Mouse (Mus musculus) adrenal gland, postnatal 36 days (tissue): ENCODE measurements at regions not wholly inside any gene's neighbourhood (a gene's known extent, or its start where the extent isn't known, plus 50 kb on each side); places are given as distances from the start of the nearest gene placed in this dataset.
A peak's percentile ranks its signal among the peaks of the same experiment; 100 is the strongest.

Source experiments
- DNase-seq, 2 experiments: peaks; one replicate each; pipeline ENCODE4 v3.0.0; 2021; ENCODE audit warnings: mixed read lengths in 1 of 2

DNA sequence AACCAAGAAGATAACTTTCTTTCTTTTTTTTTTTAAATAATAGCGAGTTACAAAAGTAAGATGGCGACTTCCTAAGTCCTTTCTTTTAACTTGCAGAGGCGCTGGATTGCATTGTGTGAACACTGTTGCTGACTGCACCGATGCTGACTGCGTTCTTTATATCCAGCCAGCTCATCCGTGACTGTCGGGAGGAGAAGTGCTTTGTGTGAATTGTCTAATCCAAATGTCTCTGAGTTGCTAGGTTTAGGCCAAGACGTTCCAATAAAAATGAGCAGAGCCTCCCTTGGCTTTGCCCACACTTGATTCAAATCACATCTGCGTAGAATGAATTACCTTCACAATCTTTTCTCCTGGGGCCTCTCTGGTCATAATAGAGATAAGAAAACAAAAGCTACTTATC is 156.0 kb upstream of the Slc24a2 start:
- no peak for DNase-seq

DNA sequence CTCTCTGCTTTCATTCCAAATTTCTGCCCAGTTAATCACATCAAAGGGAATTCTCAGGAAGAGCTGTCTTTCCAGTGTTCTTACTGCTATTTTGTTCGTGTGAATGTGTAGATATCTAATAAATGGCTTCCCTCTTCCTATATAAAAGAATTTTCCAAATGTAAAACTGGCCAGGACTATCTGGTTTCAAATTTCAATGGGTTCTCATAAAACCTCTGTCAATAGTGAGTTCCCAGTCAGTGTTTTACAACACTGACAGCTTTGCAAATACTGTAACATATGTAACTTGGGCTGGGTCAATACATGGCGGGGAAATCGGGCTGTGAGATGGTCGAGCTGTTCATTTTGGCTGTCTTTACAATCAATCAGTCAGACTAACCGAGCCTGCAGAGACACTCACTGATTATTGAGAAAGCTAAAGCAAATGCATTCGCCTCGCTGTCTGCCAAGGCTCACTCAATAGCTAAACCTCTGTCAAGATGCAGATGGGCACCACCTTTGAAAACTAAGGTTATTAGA is 155.0 kb upstream of the Slc24a2 start:
- DNase-seq: no peak

DNA sequence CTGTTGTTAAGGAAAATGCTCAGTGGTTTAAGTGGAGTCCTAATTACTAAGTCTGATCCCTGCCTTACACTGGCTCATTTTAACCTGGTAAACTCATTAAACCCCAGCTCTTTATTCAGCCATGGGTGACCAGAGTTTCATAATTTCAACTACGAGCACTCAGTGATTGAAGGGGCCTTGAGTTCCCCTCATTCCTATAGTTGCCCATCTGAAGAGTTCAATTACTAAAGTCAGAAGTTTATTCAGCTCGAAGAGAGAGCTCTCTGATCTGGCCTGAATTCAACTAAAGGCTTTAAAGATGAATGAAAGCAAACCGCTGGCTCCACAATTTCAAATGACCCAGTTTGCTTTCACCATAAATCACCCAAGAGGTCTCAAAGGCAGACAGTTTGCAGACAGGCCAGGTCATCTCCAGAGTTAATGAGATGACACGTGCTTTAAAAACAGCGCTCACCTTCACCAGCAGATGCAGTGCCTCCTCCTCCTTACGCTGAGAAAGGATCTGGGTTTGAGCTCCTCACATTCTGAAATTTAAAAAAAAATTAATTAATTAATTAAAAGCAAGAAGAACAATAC is 154.3 kb upstream of the Slc24a2 start:
- DNase-seq: peak in 1 of 2 experiments; percentile 6

DNA sequence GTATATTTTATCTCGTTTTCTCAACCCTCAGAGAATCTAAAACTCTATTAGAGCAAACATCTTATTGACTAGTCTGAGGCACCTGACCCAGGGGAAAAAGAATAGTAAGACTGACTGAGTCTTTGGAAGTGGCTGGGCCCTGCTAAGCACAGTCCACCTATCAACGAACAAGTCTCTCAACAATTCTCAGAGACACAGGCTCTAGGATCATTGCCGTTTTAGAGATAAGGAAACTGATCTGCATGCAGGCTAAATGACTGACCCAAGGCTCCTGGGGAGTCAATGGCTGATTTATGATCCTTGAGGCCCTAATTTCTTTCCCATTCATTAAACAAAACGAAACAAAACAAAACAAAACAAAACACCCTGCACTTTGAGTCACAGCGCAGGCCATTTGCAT is 150.4 kb upstream of the Slc24a2 start:
- no peak for DNase-seq

DNA sequence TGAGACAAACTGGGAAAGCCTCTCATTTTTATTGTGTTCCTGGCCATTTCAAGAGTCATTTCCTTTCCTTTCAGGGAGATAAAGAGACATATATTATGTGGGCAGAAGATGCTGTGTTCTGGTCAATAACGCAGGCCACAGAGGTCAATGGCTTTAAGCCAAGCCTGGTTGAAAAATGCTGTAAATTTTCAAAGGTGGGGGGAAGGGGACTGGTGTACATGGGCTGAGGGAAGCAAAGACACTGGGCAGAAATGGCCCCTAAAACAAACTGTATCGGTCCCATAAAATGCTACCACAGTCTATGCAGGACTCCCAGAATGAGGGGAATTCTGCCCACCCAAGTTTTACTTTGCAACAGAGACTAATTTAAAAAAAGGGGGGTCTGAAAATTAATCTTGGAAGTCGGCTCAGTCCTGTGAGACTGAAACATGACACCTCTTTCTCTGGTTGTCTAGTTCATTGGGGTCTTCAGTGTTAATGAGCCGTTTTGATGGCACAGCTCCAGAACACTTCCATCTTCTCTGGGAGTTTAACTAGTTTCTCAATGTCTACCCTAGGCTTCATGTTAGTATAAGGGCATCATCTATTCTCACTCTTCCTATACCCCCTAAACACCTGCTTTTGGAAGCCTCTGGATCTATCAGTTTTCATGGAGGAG is 149.4 kb upstream of the Slc24a2 start:
- no peak for DNase-seq

DNA sequence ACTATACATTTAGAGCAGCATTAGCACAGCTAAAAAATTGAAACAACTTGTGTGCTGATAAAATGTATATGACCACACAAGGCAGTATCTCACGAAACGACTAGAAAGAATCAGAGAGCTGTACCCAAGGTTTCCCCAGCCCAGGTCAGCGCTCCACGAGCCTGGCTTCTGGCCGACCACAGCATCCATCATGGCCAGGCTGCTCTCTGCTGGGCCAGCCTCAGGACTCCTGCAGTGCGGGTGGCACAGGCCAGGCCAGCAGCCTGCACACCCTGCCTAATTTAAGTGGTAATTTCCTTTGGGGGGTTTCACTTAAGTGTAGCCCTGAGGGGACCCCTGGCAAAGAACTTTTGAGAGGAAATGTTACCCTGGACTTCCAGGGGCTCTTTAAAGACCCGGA is 141.7 kb upstream of the Slc24a2 start:
- DNase-seq: no peak

DNA sequence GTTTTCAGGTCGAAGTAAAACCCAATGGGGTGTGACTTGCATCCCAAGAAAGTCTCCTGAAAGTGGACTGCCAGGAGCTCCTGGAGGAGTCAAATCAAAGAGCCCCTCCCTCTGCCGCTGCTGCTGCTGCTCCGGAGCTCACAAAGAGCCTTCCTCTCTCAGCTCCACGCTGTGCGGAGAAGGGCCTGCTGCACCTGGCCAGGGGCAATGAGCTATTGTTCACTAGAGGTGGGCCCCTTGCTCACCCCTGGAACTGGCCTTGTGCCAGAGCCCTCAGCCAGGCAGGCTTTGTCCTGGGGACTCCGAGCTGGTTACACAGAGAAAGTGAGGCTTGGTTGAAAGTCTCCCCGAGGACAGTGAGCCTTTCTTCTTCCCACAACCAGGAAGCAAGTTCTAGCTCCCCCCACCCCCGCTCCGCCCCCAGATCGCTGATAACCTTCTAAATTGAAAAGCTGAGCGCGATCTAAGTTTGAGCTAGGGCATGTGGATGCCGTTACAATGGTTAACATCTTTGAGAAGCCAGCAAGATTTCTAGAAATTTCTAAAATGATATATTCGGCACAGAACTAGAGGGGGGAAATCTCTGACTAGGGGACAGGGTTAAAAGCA is 139.5 kb upstream of the Slc24a2 start:
- DNase-seq: peak in 1 of 2 experiments; percentile 3

DNA sequence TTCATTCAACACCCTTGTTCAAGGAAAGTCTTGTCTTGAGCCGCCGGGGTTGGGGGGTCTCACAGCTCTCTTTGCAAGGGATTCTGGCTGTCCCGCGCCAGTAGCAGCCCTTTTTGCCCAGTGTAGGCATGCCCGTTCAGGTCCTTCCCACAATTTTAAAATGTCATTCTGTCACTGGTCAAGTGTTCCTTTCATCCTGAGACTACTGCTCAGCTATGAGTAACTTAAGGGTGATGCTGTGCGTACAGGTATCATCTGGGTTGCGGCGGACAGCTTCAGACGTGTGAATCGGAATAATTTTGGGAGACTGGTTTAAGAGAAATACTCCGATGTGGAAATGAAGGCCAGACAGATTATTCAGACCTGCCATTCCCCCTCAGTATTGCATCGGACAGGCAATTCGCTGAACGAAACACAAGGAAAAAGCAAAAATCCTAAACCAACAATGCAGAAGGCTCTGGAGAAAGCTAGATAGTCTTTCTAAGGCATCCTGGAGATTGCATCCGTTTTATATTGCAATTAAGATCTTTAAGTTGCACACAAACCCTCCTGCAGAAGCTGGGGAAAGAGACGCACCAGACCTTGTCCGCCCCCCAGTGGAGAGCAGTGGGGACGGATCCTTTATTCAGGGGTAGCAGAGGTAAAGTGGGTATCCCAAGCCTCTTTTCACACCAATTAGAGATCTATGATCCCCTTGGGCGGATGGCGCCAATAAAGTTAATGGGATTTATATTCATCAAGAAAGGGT is 138.3 kb upstream of the Slc24a2 start:
- peak; percentile 59 to 70 for DNase-seq

DNA sequence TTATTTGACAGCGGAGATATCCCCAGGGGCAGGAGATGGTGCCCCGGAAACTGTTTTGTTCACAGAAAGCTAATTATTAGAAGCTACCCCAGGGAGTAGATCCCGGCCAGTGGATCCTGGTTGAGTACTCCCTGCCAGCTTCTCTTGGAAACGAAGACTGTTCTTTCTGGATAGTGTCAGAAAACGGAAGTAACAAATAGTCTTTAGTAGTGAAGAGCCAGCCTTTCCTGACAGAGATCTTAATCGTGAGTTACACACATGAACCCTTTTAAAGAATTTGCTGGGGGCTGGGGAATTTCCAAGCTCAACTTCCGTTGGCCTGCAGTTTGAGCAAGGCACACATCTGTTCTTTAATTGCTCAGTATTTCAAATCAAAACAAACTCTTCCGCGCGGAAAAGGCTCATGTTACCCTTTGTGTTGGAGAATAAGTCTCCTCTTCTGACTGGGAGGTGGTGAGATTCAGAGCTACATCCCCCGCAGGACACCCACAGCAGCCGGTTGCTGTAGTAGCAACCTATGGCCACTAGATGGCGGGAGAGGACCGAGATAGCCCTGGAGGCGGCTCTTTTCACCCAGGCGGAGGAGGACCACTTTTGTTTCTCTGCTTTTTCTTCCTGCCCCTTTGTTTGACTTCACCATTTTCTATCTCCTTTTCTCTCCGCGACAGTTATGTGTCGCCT is 137.6 kb upstream of the Slc24a2 start:
- peak; percentile 82 to 83 for DNase-seq

DNA sequence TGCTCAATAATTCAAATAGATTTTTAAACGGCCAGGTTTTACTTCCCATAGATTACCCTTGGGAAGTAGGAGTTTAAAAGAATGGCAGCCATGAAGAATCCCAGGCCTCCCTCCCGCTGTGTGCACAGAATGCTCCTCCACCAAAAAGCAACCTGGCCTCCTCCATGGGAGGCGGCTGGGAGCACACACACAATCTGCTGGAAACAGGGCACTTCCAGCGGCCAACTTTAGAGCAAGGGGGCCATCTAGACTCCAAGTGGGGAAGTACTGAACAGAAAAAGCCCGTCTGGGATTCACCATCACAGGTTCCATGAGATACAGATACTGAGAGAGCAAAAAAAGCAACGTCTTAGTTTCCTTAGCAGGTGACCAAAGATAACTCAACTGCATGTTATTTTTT is 131.9 kb upstream of the Slc24a2 start:
- DNase-seq: peak in 1 of 2 experiments; percentile 13

DNA sequence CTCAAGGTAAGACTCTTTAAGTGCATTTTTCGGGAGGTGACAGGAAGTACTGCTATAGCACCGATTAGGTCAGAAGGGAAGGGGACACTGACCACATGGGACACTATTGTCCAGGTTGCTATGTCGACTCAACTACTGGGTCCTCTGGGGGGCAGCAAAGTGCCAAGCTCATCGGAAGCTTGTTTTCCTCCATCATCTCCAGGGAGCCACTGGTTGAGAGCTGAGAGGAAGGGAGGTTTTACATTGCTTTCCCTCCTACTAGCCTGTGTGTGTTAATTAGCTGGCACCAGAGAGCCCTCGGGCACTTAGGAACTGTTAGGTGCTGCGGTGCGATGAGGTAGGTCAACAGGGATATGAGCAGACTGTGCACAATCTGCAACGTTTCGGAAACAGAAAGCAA is 129.2 kb upstream of the Slc24a2 start:
- peak; percentile 50 to 73 for DNase-seq

DNA sequence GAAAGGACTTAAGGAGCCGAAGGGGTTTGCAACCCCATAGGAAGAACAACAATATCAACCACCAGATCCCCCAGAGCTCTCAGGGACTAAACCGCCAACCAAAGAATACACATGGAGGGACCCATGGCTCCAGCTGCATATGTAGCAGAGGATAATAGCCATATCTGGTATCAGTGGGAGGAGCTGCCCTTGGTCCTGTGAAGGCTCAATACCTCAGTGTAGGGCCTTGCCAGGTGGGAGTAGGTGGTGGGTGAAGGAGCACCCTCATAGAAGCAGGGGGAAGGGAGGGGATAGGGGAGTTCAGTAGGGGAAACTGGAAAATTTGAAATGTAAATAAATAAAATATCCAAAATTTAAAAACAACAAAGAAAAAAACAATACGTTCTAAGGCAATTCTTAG is 128.7 kb upstream of the Slc24a2 start:
- DNase-seq: no peak

DNA sequence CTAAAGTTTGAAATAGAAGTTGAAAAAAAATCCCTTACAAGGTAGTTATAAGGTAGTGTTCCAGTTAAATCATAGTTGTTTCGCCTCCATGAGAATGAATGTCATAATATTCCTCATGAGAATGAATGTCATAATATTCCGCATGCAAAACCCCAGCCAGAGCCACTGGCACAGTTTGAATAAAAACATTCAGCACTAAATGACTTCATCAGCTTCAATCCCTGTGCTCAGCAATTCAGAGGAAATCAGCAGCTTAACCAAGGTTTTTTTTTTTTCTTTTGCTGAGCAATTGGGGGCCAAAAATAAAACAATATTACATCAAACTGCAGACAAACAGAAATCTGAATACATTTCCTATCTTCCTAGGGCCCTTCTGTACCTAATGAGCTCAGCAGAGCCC is 102.7 kb upstream of the Slc24a2 start:
- DNase-seq: no peak

DNA sequence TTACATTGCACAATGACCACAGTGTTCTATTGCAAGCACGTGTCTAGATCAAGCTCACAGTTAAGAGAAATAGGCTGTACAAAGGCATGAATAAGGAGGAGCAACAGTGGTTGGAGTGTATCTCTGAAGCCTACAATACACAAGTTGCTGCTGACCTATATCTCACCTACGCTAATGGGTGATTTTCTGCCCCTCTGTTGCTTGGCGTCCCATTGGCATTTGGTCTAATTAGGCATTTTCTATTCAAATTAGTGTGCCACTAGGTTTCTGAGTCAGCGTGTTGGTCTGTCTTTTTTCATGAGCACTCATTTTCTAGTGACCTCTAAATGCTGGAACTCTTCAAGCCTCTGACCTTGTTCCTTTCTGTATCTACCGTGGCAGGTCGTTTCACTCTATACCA is 98.9 kb upstream of the Slc24a2 start:
- no peak for DNase-seq

DNA sequence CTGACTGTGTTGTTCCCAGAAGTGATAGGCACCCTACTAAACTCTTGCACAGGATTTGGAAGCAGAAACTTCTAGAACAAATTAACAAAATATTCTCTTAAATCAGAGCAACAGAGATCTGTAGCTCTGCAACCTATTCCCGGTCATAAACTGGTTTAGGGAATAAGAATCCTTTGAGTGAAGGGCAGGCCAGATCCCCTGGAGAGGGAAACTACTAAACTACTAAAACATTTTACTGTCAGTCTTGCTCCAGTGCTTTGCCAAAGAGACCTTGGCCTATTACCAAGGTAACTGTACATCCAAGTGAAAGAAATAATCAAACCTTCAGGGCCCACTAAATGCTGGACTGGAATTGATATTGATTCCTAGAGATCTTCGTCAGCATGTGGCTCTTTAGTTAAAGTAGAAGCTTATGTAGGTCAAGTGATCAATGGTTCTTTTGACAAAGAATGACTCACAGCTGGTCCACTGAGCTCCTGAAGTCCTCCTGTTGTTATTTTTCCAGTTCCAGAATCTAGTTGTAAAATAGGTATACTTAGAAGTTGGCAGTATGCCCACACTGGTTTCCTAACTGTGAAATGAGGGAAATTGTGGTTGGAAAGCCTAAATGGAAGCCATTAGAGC is 91.6 kb upstream of the Slc24a2 start:
- no peak for DNase-seq

DNA sequence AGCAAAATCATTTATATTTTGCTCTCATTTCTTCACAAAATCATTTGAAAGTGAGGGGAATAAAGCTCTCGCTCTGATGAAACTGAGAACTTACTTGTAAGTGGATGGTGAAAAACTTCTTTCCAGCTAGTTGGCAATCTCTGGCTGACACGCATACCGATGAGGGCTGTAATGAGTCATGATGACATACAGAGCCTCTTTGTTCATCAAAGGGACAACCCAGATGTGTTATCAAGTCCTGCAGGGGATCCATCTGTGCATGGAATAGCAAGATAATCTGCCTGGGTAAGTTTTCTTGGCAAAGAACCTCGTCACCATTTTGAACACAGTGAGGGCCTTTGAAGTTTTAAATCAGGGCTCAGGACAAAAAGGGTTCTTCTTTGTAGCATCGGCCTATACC is 67.9 kb upstream of the Slc24a2 start:
- no peak for DNase-seq

DNA sequence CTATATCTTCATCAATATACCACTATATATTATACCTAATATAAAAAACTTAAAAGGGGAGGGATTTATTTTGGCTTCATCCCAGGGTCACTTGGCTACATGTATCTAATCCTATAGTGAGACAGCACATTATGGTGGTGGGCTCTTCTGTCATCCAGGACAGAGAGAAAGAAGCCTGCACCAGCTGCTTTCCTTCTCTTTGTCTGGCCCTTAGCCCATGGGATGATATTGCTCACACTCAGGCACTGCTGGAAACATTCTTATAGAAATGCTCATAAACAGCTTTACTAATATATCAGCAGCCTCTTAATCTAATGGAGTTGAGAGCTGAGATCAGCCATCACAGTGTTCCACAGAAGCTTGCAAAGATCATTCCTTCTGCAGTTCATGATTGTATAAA is 64.3 kb upstream of the Slc24a2 start:
- no peak for DNase-seq
